Mouse (Mus musculus) thymus, adult 2 months (tissue): ENCODE results near the gene Rnf115.

Experiments
- CTCF ChIP-seq: fragments of 200-500 bp; IDR thresholded peaks from 2 replicates; pipeline ENCODE4 v1.5.1; 2012; ENCODE audit warnings: mild to moderate bottlenecking, control low read depth, low read length, moderate library complexity, borderline replicate concordance; ENCODE audit not compliant: control insufficient read depth, poor library complexity, insufficient read depth; ENCODE audit errors: extremely low read depth
- POLR2A ChIP-seq: fragments of 200-500 bp; IDR thresholded peaks from 2 replicates; pipeline ENCODE4 v1.6.1; 2012; ENCODE audit warnings: mild to moderate bottlenecking, low read length, control low read depth, moderate library complexity; ENCODE audit not compliant: control insufficient read depth, poor library complexity, insufficient read depth; ENCODE audit errors: extremely low read depth

DNA sequence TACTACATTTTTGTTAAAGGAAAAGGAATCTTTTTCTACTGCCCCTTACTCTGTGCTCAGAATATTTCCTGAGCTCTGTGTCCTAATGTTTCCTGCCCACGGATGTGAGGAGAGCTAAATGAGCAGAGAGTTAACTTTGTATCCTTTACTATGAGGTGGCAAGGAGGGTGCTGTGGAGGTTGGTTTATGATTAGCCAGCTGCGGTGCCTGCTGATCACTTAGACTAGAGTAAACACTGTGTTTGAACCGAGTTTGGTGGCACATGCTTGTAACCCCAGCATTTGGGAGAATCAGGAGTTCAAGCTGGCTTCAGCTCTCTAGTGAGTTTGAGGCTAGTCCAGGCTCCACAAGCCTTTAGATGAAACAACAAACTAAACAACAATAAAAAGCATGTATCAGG, 49.7 kb downstream of the Rnf115 start:
- TF ChIP-seq POLR2A: no peak
- no peak for TF ChIP-seq CTCF
